12 mouse cellular contexts compared by ENCODE assay signal in genomic region chr16:9751045-9751569, GRCm38 (mm10).
DNase-seq lines count a peak whose midpoint lies in the region; ATAC-seq and TF ChIP-seq lines count a peak whose summit lies in the region.
"Had no signal": no experiment of that assay in that cellular context is flagged by ENCODE, and none has a peak within 500 bp of the region (broad histone marks: within the 10 kb centered on the region; RNA-seq: fewer than 3 reads in every experiment).

No protein-coding gene starts in this region.

- no peak for TF ChIP-seq EP300 in ES-Bruce4 (IDR thresholded peaks at IDR 0.05; ENCODE audit: insufficient read depth, low read depth, low read length)

- WGBS in hindbrain, embryonic 13.5 days = 78% methylated on average over 11 of the region's 11 CpGs
- 72% methylated on average over 11 of the region's 11 CpGs for WGBS in hindbrain, embryonic 16.5 days

- no peaks in the 10 kb centered on the region for H3K36me3 ChIP-seq in ES-Bruce4 (ENCODE audit: control insufficient read depth, insufficient read depth, low read length, poor library complexity, severe bottlenecking)
- no peaks in the 10 kb centered on the region for H3K36me3 ChIP-seq in hindbrain, embryonic 13.5 days
- no peaks in the 10 kb centered on the region for H3K36me3 ChIP-seq in hindbrain, embryonic 16.5 days (ENCODE audit: control insufficient read depth, insufficient read depth, low read length)
- H3K36me3 ChIP-seq: heart, embryonic 15.5 days; midbrain, embryonic 12.5 days; neural tube, embryonic 13.5 days had no signal

- no peak overlapping the region for H3K27ac ChIP-seq in ES-Bruce4 (ENCODE audit: insufficient read depth, low read length)
- H3K27ac ChIP-seq in hindbrain, embryonic 13.5 days = no peak overlapping the region
- H3K27ac ChIP-seq in hindbrain, embryonic 16.5 days (ENCODE audit: low read depth, low read length) = no peak overlapping the region
- H3K27ac ChIP-seq: heart, embryonic 15.5 days; midbrain, embryonic 12.5 days; neural tube, embryonic 13.5 days had no signal

- H3K4me2 ChIP-seq in hindbrain, embryonic 13.5 days = no peak overlapping the region
- H3K4me2 ChIP-seq in hindbrain, embryonic 16.5 days (ENCODE audit: low read length) = no peak overlapping the region
- H3K4me2 ChIP-seq: heart, embryonic 15.5 days; midbrain, embryonic 12.5 days; neural tube, embryonic 13.5 days had no signal

- TF ChIP-seq POLR2A in ES-Bruce4 (IDR thresholded peaks at IDR 0.05; ENCODE audit: insufficient read depth, low read length) = no peak

- H3K27me3 ChIP-seq in ES-Bruce4 (ENCODE audit: control insufficient read depth, insufficient read depth, low read length, poor library complexity, severe bottlenecking) = no peaks in the 10 kb centered on the region
- no peaks in the 10 kb centered on the region for H3K27me3 ChIP-seq in hindbrain, embryonic 13.5 days
- no peaks in the 10 kb centered on the region for H3K27me3 ChIP-seq in hindbrain, embryonic 16.5 days (replicated peaks; ENCODE audit: control insufficient read depth, insufficient read depth, low read length)
- H3K27me3 ChIP-seq: heart, embryonic 15.5 days; midbrain, embryonic 12.5 days; neural tube, embryonic 13.5 days had no signal

- no peaks in the 10 kb centered on the region for H3K4me1 ChIP-seq in ES-Bruce4 (ENCODE audit: control insufficient read depth, insufficient read depth, low read length)
- no peaks in the 10 kb centered on the region; the same call in 1 of the 2 replicates for H3K4me1 ChIP-seq in hindbrain, embryonic 13.5 days (replicated peaks)
- H3K4me1 ChIP-seq in hindbrain, embryonic 16.5 days (ENCODE audit: control insufficient read depth, insufficient read depth, low read depth, low read length) = no peaks in the 10 kb centered on the region
- H3K4me1 ChIP-seq: heart, embryonic 15.5 days; midbrain, embryonic 12.5 days; neural tube, embryonic 13.5 days had no signal

- H3K4me3 ChIP-seq in ES-Bruce4 (ENCODE audit: low read depth, low read length) = no peak overlapping the region
- no peak overlapping the region for H3K4me3 ChIP-seq in hindbrain, embryonic 13.5 days
- no peak overlapping the region for H3K4me3 ChIP-seq in hindbrain, embryonic 16.5 days (ENCODE audit: low read length)
- H3K4me3 ChIP-seq: heart, embryonic 15.5 days; midbrain, embryonic 12.5 days; neural tube, embryonic 13.5 days had no signal

- H3K9ac ChIP-seq in ES-Bruce4 (ENCODE audit: low read depth, poor library complexity, severe bottlenecking) = no peak overlapping the region
- H3K9ac ChIP-seq in hindbrain, embryonic 13.5 days = no peak overlapping the region
- no peak overlapping the region for H3K9ac ChIP-seq in hindbrain, embryonic 16.5 days (ENCODE audit: low read depth, low read length)
- H3K9ac ChIP-seq: heart, embryonic 15.5 days; midbrain, embryonic 12.5 days; neural tube, embryonic 13.5 days had no signal

- TF ChIP-seq CTCF in ES-Bruce4 (IDR thresholded peaks at IDR 0.05; ENCODE audit: low read depth, low read length) = peak; percentile 57

- H3K9me3 ChIP-seq in ES-Bruce4 (replicated peaks; ENCODE audit: control insufficient read depth, insufficient read depth, low read length, poor library complexity, severe bottlenecking) = no peaks in the 10 kb centered on the region
- no peaks in the 10 kb centered on the region for H3K9me3 ChIP-seq in hindbrain, embryonic 13.5 days
- no peaks in the 10 kb centered on the region for H3K9me3 ChIP-seq in hindbrain, embryonic 16.5 days (ENCODE audit: control insufficient read depth, low read length)
- H3K9me3 ChIP-seq: heart, embryonic 15.5 days; midbrain, embryonic 12.5 days; neural tube, embryonic 13.5 days had no signal

- no peak for ATAC-seq in hindbrain, embryonic 13.5 days (ENCODE audit: low FRiP score)
- no peak for ATAC-seq in hindbrain, embryonic 16.5 days

- DNase-seq in layer of hippocampus, postnatal 10 days (ENCODE audit: low spot score in 2 of 2) = peak; percentile 33 to 36
- no peak for DNase-seq in layer of hippocampus, adult 11-12 months (ENCODE audit: low spot score)
- peak; percentile 22 for DNase-seq in WW6 (ENCODE audit: low read depth, low spot score)
- peak; percentile 98 for DNase-seq in cerebellum, adult 9-11 months
- DNase-seq in kidney, postnatal 25 days = no peak
- DNase-seq: thymus, adult 2 months had no signal

Comparison
In these comparisons a context has a peak if more than half of its experiments do, and no peak if none do; other contexts are left out.
1. DNase-seq: peak in layer of hippocampus, postnatal 10 days (2 of 2), WW6 (single experiment) and cerebellum, adult 9-11 months (single experiment); none in layer of hippocampus, adult 11-12 months (single experiment) and kidney, postnatal 25 days (0 of 2).